Mouse (Mus musculus) liver, embryonic 11.5 days (tissue): ENCODE measurements around the gene Pbld1. TPM values are rescaled to one million over a fixed set of nuclear protein-coding genes. Genes with fewer than 3 reads are reported as not detected.
"Not testable (repeated sequence)": the region's sequence is repeated elsewhere in the genome, so short reads cannot be mapped to it uniquely, and the experiment has no call there.

Experiments
- ATAC-seq: fragments of 200-750 bp; cut with Nextera tagmentation; replicated peaks from 2 replicates; pipeline ENCODE4 v1.8.0; 2017; ENCODE audit warnings: moderate number of reproducible peaks, mild to moderate bottlenecking, moderate TSS enrichment, moderate library complexity; ENCODE audit not compliant: low FRiP score
- DNase-seq: peaks from one replicate; pipeline ENCODE4 v3.0.0-alpha.2; 2017; ENCODE audit warnings: low spot score
- H3K27ac ChIP-seq: fragments of 300-500 bp; sonication (generic); 2 replicates; pipeline ENCODE4 v1.5.1; 2014; ENCODE audit warnings: mild to moderate bottlenecking, low read depth, low read length, control low read depth
- H3K27me3 ChIP-seq: fragments of 300-500 bp; sonication (generic); replicated peaks from 2 replicates; pipeline ENCODE4 v1.6.1; 2014; ENCODE audit warnings: low read length, mixed read lengths; ENCODE audit not compliant: control insufficient read depth, insufficient read depth
- H3K36me3 ChIP-seq: fragments of 300-500 bp; sonication (generic); 2 replicates; pipeline ENCODE4 v1.6.1; 2014; ENCODE audit warnings: mild to moderate bottlenecking, low read length, moderate library complexity, mixed read lengths; ENCODE audit not compliant: control insufficient read depth, insufficient read depth
- H3K4me1 ChIP-seq: fragments of 300-500 bp; sonication (generic); replicated peaks from 2 replicates; pipeline ENCODE4 v1.6.1; 2014; ENCODE audit warnings: low read length, mixed read lengths; ENCODE audit not compliant: control insufficient read depth, insufficient read depth
- H3K4me2 ChIP-seq: fragments of 300-500 bp; sonication (generic); 2 replicates; pipeline ENCODE4 v1.6.1; 2014; ENCODE audit warnings: mild to moderate bottlenecking, control low read depth, moderate library complexity
- H3K4me3 ChIP-seq: fragments of 300-500 bp; sonication (generic); 2 replicates; pipeline ENCODE4 v1.5.1; 2014; ENCODE audit warnings: low read depth, low read length, control low read depth
- H3K9ac ChIP-seq: fragments of 300-500 bp; sonication (generic); 2 replicates; pipeline ENCODE4 v1.6.1; 2014; ENCODE audit warnings: low read depth, low read length, control low read depth
- H3K9me3 ChIP-seq: fragments of 300-500 bp; sonication (generic); 2 replicates; pipeline ENCODE4 v1.6.1; 2016; ENCODE audit warnings: low read length, inconsistent platforms, mixed read lengths; ENCODE audit not compliant: control insufficient read depth
- WGBS: fragments of 180-500 bp; shearing (Covaris S2); extraction: QIAGEN DNeasy Blood & Tissue Kit; methylation state at CpG from one replicate; pipeline ENCODE4 v1.1.7; 2014; 5-methylcytosine and 5-hydroxymethylcytosine counted together
- polyA plus RNA-seq: library from polyadenylated mRNA; unstranded; fragments of >200 nt; fragmentation: Nextera tagmentation; extraction: Ambion mirVana; gene quantifications from 2 replicates; pipeline ENCODE4 v1.2.1, GENCODE M21; 2014

The Pbld1 gene
- polyA plus RNA-seq, 1 experiment from 2014 or later, result 2.5 TPM

GRCm38 (mm10) chr10:63053007-63053406, 7.0 kb upstream of the Pbld1 start:
- no peak overlapping the region for H3K9ac ChIP-seq
- no peaks in the 10 kb centered on the region for H3K27me3 ChIP-seq
- no peak overlapping the region for H3K4me2 ChIP-seq
- no peaks in the 10 kb centered on the region for H3K36me3 ChIP-seq
- H3K4me3 ChIP-seq, result no peak overlapping the region
- ATAC-seq (no peak), DNase-seq (no peak)
- H3K9me3 ChIP-seq, result no peaks in the 10 kb centered on the region
- no peak overlapping the region for H3K27ac ChIP-seq
- 62% methylated on average over 6 of the region's 6 CpGs for WGBS
- no peaks in the 10 kb centered on the region for H3K4me1 ChIP-seq

GRCm38 (mm10) chr10:63054071-63054470, 5.9 kb upstream of the Pbld1 start:
- not testable (repeated sequence) for H3K9me3 ChIP-seq, H3K4me1 ChIP-seq, H3K27me3 ChIP-seq

GRCm38 (mm10) chr10:63054586-63054985, 5.4 kb upstream of the Pbld1 start:
- H3K36me3 ChIP-seq, result no peaks in the 10 kb centered on the region
- H3K27me3 ChIP-seq, result no peaks in the 10 kb centered on the region
- no peak overlapping the region for H3K4me2 ChIP-seq
- H3K4me1 ChIP-seq, result no peaks in the 10 kb centered on the region
- WGBS, result 62% methylated on average over 2 of the region's 2 CpGs
- no peaks in the 10 kb centered on the region for H3K9me3 ChIP-seq
- H3K27ac ChIP-seq, result no peak overlapping the region
- H3K9ac ChIP-seq, result no peak overlapping the region
- ATAC-seq (no peak), DNase-seq (no peak)
- H3K4me3 ChIP-seq, result no peak overlapping the region

More at GRCm38 (mm10) chr10:63054071-63054470, 5.9 kb upstream of the Pbld1 start:
- H3K36me3 ChIP-seq, H3K4me3 ChIP-seq, H3K9ac ChIP-seq, H3K4me2 ChIP-seq, DNase-seq, ATAC-seq, H3K27ac ChIP-seq: not testable (repeated sequence)
- 81% methylated on average over 6 of the region's 6 CpGs for WGBS

GRCm38 (mm10) chr10:63056966-63057750, 2.8 kb upstream of the Pbld1 start:
- no peaks in the 10 kb centered on the region for H3K27me3 ChIP-seq
- no peak overlapping the region for H3K4me3 ChIP-seq
- no peak for ATAC-seq
- no peak overlapping the region for H3K4me2 ChIP-seq
- no peak overlapping the region for H3K27ac ChIP-seq
- DNase-seq, result no peak
- H3K36me3 ChIP-seq, result no peaks in the 10 kb centered on the region
- 36% methylated on average over 24 of the region's 24 CpGs for WGBS
- no peaks in the 10 kb centered on the region for H3K4me1 ChIP-seq
- H3K9me3 ChIP-seq, result no peaks in the 10 kb centered on the region
- H3K9ac ChIP-seq, result no peak overlapping the region

GRCm38 (mm10) chr10:63060406-63060805, 444 bp downstream of the Pbld1 start:
- Histone ChIP-seq H3K4me1 (no peaks in the 10 kb centered on the region), H3K27ac (no peak overlapping the region), H3K4me2 (no peak overlapping the region), H3K9me3 (no peaks in the 10 kb centered on the region), H3K4me3 (no peak overlapping the region), H3K36me3 (no peaks in the 10 kb centered on the region), H3K9ac (no peak overlapping the region), H3K27me3 (no peaks in the 10 kb centered on the region)
- ATAC-seq (no peak), DNase-seq (no peak)
- 74% methylated on average over 11 of the region's 11 CpGs for WGBS

GRCm38 (mm10) chr10:63061266-63061665, 1.3 kb downstream of the Pbld1 start:
- 68% methylated on average over 12 of the region's 12 CpGs for WGBS
- no peak overlapping the region for H3K4me3 ChIP-seq
- H3K27me3 ChIP-seq, result no peaks in the 10 kb centered on the region
- H3K4me2 ChIP-seq, result no peak overlapping the region
- H3K9me3 ChIP-seq, result no peaks in the 10 kb centered on the region
- H3K36me3 ChIP-seq, result no peaks in the 10 kb centered on the region
- no peak overlapping the region for H3K9ac ChIP-seq
- no peak for ATAC-seq
- no peak overlapping the region for H3K27ac ChIP-seq
- DNase-seq, result no peak
- no peaks in the 10 kb centered on the region for H3K4me1 ChIP-seq

GRCm38 (mm10) chr10:63062696-63063095, 2.7 kb downstream of the Pbld1 start:
- no peak for ATAC-seq
- no peaks in the 10 kb centered on the region for H3K4me1 ChIP-seq
- no peaks in the 10 kb centered on the region for H3K27me3 ChIP-seq
- WGBS, result 92% methylated on average over 5 of the region's 5 CpGs
- H3K9me3 ChIP-seq, result no peaks in the 10 kb centered on the region
- H3K4me2 ChIP-seq, result no peak overlapping the region
- H3K27ac ChIP-seq, result no peak overlapping the region
- H3K9ac ChIP-seq, result no peak overlapping the region
- H3K36me3 ChIP-seq, result no peaks in the 10 kb centered on the region
- no peak for DNase-seq
- H3K4me3 ChIP-seq, result no peak overlapping the region

GRCm38 (mm10) chr10:63063365-63063764, 3.4 kb downstream of the Pbld1 start:
- Histone ChIP-seq H3K9ac (no peak overlapping the region), H3K4me3 (no peak overlapping the region), H3K4me2 (no peak overlapping the region), H3K9me3 (no peaks in the 10 kb centered on the region), H3K36me3 (no peaks in the 10 kb centered on the region), H3K27me3 (no peaks in the 10 kb centered on the region), H3K27ac (no peak overlapping the region), H3K4me1 (no peaks in the 10 kb centered on the region)
- WGBS, result 75% methylated on average over 7 of the region's 7 CpGs
- DNase-seq, result no peak
- no peak for ATAC-seq

GRCm38 (mm10) chr10:63064516-63064915, 4.6 kb downstream of the Pbld1 start:
- no peak overlapping the region for H3K27ac ChIP-seq
- no peak overlapping the region for H3K4me3 ChIP-seq
- no peaks in the 10 kb centered on the region for H3K36me3 ChIP-seq
- DNase-seq, result no peak
- no peaks in the 10 kb centered on the region for H3K27me3 ChIP-seq
- H3K4me1 ChIP-seq, result no peaks in the 10 kb centered on the region
- no peaks in the 10 kb centered on the region for H3K9me3 ChIP-seq
- 76% methylated on average over 9 of the region's 9 CpGs for WGBS
- no peak overlapping the region for H3K4me2 ChIP-seq
- no peak for ATAC-seq
- no peak overlapping the region for H3K9ac ChIP-seq
